Mouse (Mus musculus) Patski (cell line): ENCODE data around the gene Slc1a2. TPM values are rescaled to one million over a fixed set of nuclear protein-coding genes. Genes with fewer than 3 reads are reported as not detected.

ENCODE experiments used
- ATAC-seq: fragments of 100-300 bp; one replicate; pipeline ENCODE4 v1.8.0; 2021
- CTCF ChIA-PET: fragments of 350-600 bp; sonication (Branson Sonifier 250); formaldehyde crosslinking; loops from one replicate; lab custom pipeline; 2022; ENCODE audit warnings: inconsistent platforms; lab: Charles Lee
- POLR2A ChIA-PET: fragments of 350-600 bp; sonication (Branson Sonifier 250); formaldehyde crosslinking; loops from one replicate; lab custom pipeline; 2022; ENCODE audit warnings: antibody characterized with exemption, inconsistent platforms; lab: Charles Lee
- DNase-seq: peaks from one replicate; pipeline ENCODE4 v3.0.0-alpha.2; 2011; ENCODE audit warnings: low read depth, low spot score
- H3K27me3 ChIP-seq: fragments of 371-371 bp; one replicate; pipeline ENCODE4 v1.5.1; 2021
- CTCF ChIP-seq: fragments of 100-300 bp; IDR thresholded peaks from one replicate; pipeline ENCODE4 v1.5.1; 2021
- in situ Hi-C: fragments of 300-500 bp; cut with MboI; formaldehyde crosslinking; loops from 3 replicates; pipeline ENCODE4 v1.11.1; 2018; ENCODE audit warnings: low pct_unique_long_range_greater_than_20kb, mixed read lengths
- polyA plus RNA-seq: library from polyadenylated mRNA; unstranded; gene quantifications from one replicate; pipeline ENCODE4 v1.2.3, GENCODE M21; 2021

Slc1a2 gene
- polyA plus RNA-seq, 1 experiment from 2014 or later: 0.92 TPM

DNA sequence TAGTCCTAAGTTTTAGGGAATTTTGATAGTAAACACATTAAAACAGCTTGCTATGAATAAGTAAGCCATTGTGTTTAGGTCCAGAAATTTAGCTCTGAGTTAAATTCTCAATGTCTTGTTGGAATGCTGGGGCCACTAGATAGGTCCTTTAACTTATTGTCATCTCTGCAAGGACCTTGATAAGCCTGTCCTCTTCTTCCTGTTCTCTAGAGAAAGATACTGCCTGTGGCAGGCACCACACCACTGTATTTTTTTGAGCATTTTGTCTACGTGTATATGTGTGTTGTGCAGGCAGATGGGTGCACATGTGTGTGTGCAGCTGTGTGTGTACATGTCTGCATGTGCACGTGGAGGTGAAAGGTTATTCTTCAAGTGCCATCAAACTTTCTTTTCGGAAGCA, 75.6 kb downstream of the Slc1a2 start:
- CTCF ChIA-PET: interaction anchor here (1.1 to 1.7 kb wide), 2 partner anchors 9 to 19 kb away, joined by 3 read pairs; no protein-coding TSS in a partner anchor
- TF ChIP-seq CTCF: no peak
- DNase-seq: no peak
- POLR2A ChIA-PET: interaction anchor here (0.6 kb wide), 1 partner anchor 48 kb away, joined by 3 read pairs; no protein-coding TSS in a partner anchor
- H3K27me3 ChIP-seq: no peaks in the 10 kb centered on the region
- ATAC-seq: no peak
- in situ Hi-C loops: no loop called here

DNA sequence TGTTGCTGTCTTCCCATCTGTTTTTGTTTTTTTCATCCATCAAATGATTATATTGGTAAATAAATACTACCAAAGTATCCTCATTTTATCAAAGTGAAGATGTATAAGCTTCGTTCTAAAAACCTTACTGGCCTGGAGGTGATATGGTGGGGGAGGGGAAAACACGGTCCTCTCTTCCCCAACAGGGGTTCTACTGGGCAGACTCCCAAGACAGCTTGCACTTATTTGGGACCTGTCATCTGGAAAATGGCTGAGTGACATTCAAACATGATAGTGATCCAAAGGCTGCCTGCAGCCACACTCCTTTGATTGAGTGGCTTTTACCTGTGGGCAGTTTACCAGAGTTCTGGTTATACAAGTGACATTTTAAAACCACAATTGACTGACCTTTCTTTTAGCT, 76.6 kb downstream of the Slc1a2 start:
- in situ Hi-C loops: no loop called here
- TF ChIP-seq CTCF: no peak
- CTCF ChIA-PET: interaction anchor here (1.5 kb wide), 1 partner anchor 10 kb away, joined by 4 read pairs; no protein-coding TSS in a partner anchor
- DNase-seq (no peak), ATAC-seq (no peak)
- H3K27me3 ChIP-seq: no peaks in the 10 kb centered on the region
- POLR2A ChIA-PET: no interaction called here

GRCm38 (mm10) chr2:102735811-102736210, 77.4 kb downstream of the Slc1a2 start:
- CTCF ChIA-PET: interaction anchor here (1.5 kb wide), 1 partner anchor 9 kb away, joined by 4 read pairs; no protein-coding TSS in a partner anchor

GRCm38 (mm10) chr2:102736490-102736889, 78.0 kb downstream of the Slc1a2 start:
- no peaks in the 10 kb centered on the region for H3K27me3 ChIP-seq
- CTCF ChIA-PET: interaction anchor here (1.5 kb wide), 2 partner anchors 8 to 12 kb away, joined by 3 to 4 read pairs; no protein-coding TSS in a partner anchor
- DNase-seq: no peak
- no peak for ATAC-seq
- in situ Hi-C loops: no loop called here
- TF ChIP-seq CTCF: no peak
- POLR2A ChIA-PET: no interaction called here

More at GRCm38 (mm10) chr2:102735811-102736210, 77.4 kb downstream of the Slc1a2 start:
- no peak for ATAC-seq
- POLR2A ChIA-PET: no interaction called here
- no peak for DNase-seq
- TF ChIP-seq CTCF: no peak
- in situ Hi-C loops: no loop called here
- H3K27me3 ChIP-seq: no peaks in the 10 kb centered on the region

DNA sequence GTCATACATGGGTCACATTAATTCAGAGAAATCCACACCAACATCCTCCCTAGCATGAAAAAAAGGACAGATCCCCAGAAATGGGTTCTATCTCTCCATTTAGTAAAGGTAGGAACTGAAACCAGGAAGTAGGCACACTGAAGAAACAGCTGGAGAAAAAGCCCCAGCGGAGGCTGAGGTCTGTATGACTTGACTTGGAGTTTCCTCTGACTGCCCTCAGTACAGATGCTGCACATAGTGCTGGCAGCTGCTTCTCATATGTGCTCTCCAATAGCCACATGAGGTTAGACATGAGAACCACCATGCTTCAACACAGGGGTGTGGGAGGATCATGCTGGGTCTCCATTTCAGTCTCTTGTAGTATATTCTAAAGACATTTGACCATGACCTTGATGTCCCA, 80.4 kb downstream of the Slc1a2 start:
- in situ Hi-C loops: no loop called here

GRCm38 (mm10) chr2:102742685-102743084, 84.2 kb downstream of the Slc1a2 start:
- in situ Hi-C loops: loop anchor here (5.0 to 10.0 kb wide), 2 partner anchors 152 to 275 kb away; no protein-coding TSS in a partner anchor
- H3K27me3 ChIP-seq: no peaks in the 10 kb centered on the region
- ChIA-PET POLR2A (no interaction called here), CTCF (interaction anchor here (1.2 kb wide), 1 partner anchor 57 kb away, joined by 3 read pairs; no protein-coding TSS in a partner anchor)
- no peak for TF ChIP-seq CTCF
- ATAC-seq: no peak
- DNase-seq: no peak

More for the DNA sequence above, 80.4 kb downstream of the Slc1a2 start:
- CTCF ChIA-PET: no interaction called here
- H3K27me3 ChIP-seq: no peaks in the 10 kb centered on the region
- ATAC-seq: no peak
- DNase-seq: no peak
- TF ChIP-seq CTCF: no peak
- POLR2A ChIA-PET: no interaction called here

DNA sequence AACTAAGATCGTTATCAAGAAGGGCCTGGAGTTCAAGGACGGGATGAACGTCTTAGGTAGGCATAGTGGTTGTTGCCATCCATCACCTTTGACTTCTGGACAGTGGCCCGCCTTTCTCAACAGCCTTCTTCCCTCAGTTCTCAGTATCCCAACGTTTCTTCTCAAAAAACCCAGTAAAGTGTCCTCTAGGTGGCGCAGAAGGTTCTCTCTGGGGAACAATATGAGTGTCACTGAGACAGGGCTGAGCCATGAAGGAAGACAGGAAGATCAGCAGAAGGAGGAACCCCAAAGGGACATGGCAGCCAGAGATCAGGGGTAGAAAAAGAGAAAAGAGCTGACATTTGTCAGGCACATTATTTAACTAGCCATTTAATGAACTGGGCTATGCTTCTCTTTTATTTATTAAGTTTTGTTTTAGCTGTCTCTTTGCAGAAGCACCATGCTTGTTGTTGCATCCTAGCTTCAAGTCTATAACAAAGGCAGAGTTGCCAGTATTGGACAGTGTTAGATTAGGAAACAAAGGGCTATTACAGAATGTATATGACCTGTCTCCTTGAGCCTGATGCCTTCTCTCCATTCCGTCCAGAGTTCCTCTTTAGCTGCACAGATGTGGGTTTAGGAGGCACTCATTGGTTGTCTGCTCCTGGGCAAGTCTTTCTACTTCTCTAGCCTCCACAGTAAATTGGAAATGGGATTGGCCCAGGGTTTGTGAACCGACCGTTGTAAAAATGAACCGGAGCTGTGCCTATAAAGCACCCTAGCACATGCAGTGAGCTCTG, 85.6 kb downstream of the Slc1a2 start:
- no peak for ATAC-seq
- peak; percentile 74 for TF ChIP-seq CTCF
- DNase-seq: no peak
- H3K27me3 ChIP-seq: no peaks in the 10 kb centered on the region
- ChIA-PET POLR2A (interaction anchor here (0.6 kb wide), 1 partner anchor 160 kb away, joined by 3 read pairs; no protein-coding TSS in a partner anchor), CTCF (interaction anchor here (0.6 to 1.8 kb wide), 17 partner anchors 8 to 341 kb away, joined by 3 to 7 read pairs (median 4); no protein-coding TSS in a partner anchor)
- in situ Hi-C loops: loop anchor here (5.0 to 10.0 kb wide), 2 partner anchors 151 to 273 kb away; no protein-coding TSS in a partner anchor

DNA sequence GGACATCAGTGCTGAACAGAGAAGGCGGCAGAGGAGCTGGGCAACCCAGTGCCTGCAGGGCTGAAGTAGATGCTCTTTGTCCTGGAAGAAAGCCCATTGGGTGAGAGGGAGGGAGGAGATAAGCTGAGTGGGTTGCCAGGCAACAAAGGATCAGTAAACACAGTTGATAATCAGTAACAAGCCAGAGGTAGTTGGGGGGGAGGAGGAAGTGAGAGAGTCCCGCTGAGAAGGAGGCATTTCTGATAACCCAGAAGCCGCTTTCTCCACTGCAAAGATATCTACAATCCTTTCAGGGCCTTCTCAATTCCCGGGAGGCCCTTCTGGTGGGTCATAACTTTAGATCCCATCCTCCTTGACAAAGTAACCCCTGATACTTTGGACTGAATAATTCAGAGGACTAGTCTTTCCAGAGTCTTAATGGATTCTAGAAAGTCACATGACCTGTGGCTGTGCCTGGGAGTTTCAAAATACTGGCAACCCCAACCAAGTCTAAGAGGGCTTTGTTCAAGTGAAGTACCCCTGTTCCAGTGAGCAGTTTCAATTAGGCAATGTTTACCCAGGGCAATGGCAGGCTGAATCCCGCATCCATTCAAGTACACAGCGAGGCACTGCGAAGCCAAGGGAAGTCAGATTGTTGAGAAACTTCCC, 86.9 kb downstream of the Slc1a2 start:
- TF ChIP-seq CTCF: no peak
- DNase-seq (peak; percentile 67), ATAC-seq (peak; percentile 82)
- CTCF ChIA-PET: interaction anchor here (1.2 to 1.9 kb wide), 5 partner anchors 10 to 268 kb away, joined by 3 to 6 read pairs (median 4); no protein-coding TSS in a partner anchor
- no peaks in the 10 kb centered on the region for H3K27me3 ChIP-seq
- POLR2A ChIA-PET: interaction anchor here (0.6 kb wide), 1 partner anchor 63 kb away, joined by 3 read pairs; no protein-coding TSS in a partner anchor
- in situ Hi-C loops: loop anchor here (10.0 kb wide), 1 partner anchor 149 kb away; no protein-coding TSS in a partner anchor

- ChIA-PET CTCF (no interaction called here), POLR2A (no interaction called here)
- no peak for TF ChIP-seq CTCF
- ATAC-seq (no peak), DNase-seq (no peak)
- in situ Hi-C loops: loop anchor here (10.0 kb wide), 1 partner anchor 147 kb away; no protein-coding TSS in a partner anchor
- H3K27me3 ChIP-seq: no peaks in the 10 kb centered on the region
Measured at GRCm38 (mm10) chr2:102747758-102748157, 89.3 kb downstream of the Slc1a2 start.

DNA sequence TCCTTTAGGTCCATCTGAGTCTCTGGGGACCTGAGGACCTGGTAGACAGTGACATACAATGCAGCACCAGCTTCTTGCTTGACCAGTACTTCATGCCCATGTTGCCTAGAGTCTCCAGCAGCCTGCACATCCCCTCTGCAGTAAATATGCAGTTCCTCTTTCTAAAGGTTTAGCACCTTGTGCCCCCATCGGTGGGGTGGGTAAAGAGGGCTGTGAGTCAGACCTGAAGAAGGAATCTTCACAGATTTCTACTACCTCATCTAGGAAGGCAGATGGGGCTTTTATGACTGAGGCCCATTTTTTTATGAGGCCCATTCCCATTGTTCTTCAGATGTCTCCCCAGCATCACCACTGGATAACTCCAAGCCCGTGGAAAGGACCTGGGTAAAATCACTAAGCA, 91.5 kb downstream of the Slc1a2 start:
- CTCF ChIA-PET: interaction anchor here (0.7 kb wide), 1 partner anchor 141 kb away, joined by 3 read pairs; no protein-coding TSS in a partner anchor
- DNase-seq (no peak), ATAC-seq (no peak)
- no peaks in the 10 kb centered on the region for H3K27me3 ChIP-seq
- TF ChIP-seq CTCF: no peak
- POLR2A ChIA-PET: no interaction called here
- in situ Hi-C loops: loop anchor here (10.0 kb wide), 1 partner anchor 145 kb away; no protein-coding TSS in a partner anchor
